ENCODE assay signal across 15 mouse cellular contexts in genomic region chr10:27675579-27675978, GRCm38 (mm10). TPM values are rescaled to one million over a fixed set of nuclear protein-coding genes. Genes with fewer than 3 reads are reported as not detected.
DNase-seq lines count a peak whose midpoint lies in the region; ATAC-seq and TF ChIP-seq lines count a peak whose summit lies in the region.
"Had no signal": no experiment of that assay in that cellular context is flagged by ENCODE, and none has a peak within 500 bp of the region (broad histone marks: within the 10 kb centered on the region; RNA-seq: fewer than 3 reads in every experiment).

No protein-coding gene starts in this region.

- no peak for ATAC-seq in liver, embryonic 11.5 days (replicated peaks; ENCODE audit: low FRiP score)
- ATAC-seq in Patski: no peak
- ATAC-seq: liver, embryonic 12.5 days; midbrain, embryonic 15.5 days had no signal

- no peak overlapping the region for H3K9ac ChIP-seq in liver, adult 2 months (ENCODE audit: low read depth, low read length)
- no peak overlapping the region for H3K9ac ChIP-seq in liver, embryonic 11.5 days (ENCODE audit: low read depth, low read length)
- no peak overlapping the region for H3K9ac ChIP-seq in MEL (ENCODE audit: control insufficient read depth, low read depth, low read length, poor library complexity, severe bottlenecking)
- H3K9ac ChIP-seq: liver, embryonic 12.5 days; midbrain, embryonic 15.5 days; neural tube, embryonic 12.5 days; stomach, embryonic 15.5 days had no signal

- no peak for TF ChIP-seq EP300 in MEL (IDR thresholded peaks at IDR 0.05; ENCODE audit: low read depth in 1 of 2, low read length in 2 of 2)

- peak; percentile 33; the same call in 1 of the 2 replicates for TF ChIP-seq CTCF in liver, adult 2 months (IDR thresholded peaks at IDR 0.05; ENCODE audit: low read depth, low read length)
- TF ChIP-seq CTCF in MEL (IDR thresholded peaks at IDR 0.05 in 2 of 3, conservative IDR thresholded peaks at IDR 0.05 in 1 of 3; ENCODE audit: control insufficient read depth in 1 of 3, insufficient read depth in 1 of 3, low read depth in 2 of 3, low read length in 3 of 3, poor library complexity in 1 of 3, severe bottlenecking in 1 of 3) (no peak), Patski (IDR thresholded peaks at IDR 0.05) (peak; percentile 35)

- H3K27me3 ChIP-seq in liver, adult 2 months (ENCODE audit: control insufficient read depth, insufficient read depth, low read length): no peaks in the 10 kb centered on the region
- H3K27me3 ChIP-seq in liver, embryonic 11.5 days (replicated peaks; ENCODE audit: control insufficient read depth, insufficient read depth, low read length): no peaks in the 10 kb centered on the region
- H3K27me3 ChIP-seq in MEL (ENCODE audit: control insufficient read depth in 1 of 2, insufficient read depth in 2 of 2, low read length in 2 of 2) (no peaks in the 10 kb centered on the region), Patski (no peaks in the 10 kb centered on the region)
- no peaks in the 10 kb centered on the region for H3K27me3 ChIP-seq in limb, embryonic 10.5 days (ENCODE audit: low read depth, poor library complexity, severe bottlenecking)
- H3K27me3 ChIP-seq: liver, embryonic 12.5 days; midbrain, embryonic 15.5 days; neural tube, embryonic 12.5 days; stomach, embryonic 15.5 days had no signal

- no peaks in the 10 kb centered on the region for H3K79me2 ChIP-seq in liver, adult 2 months (ENCODE audit: control insufficient read depth, insufficient read depth, low read length)
- H3K79me2 ChIP-seq in MEL (ENCODE audit: control insufficient read depth, insufficient read depth, low read length, poor library complexity): no peaks in the 10 kb centered on the region

- no peaks in the 10 kb centered on the region for H3K9me3 ChIP-seq in liver, embryonic 11.5 days (ENCODE audit: control insufficient read depth, low read length)
- no peaks in the 10 kb centered on the region for H3K9me3 ChIP-seq in MEL (replicated peaks; ENCODE audit: insufficient read depth, low read length)
- no peaks in the 10 kb centered on the region for H3K9me3 ChIP-seq in limb, embryonic 10.5 days (replicated peaks)
- H3K9me3 ChIP-seq: liver, embryonic 12.5 days; midbrain, embryonic 15.5 days; neural tube, embryonic 12.5 days; stomach, embryonic 15.5 days had no signal

- H3K27ac ChIP-seq in liver, adult 2 months (replicated peaks; ENCODE audit: insufficient read depth, low read depth, low read length): no peak overlapping the region
- H3K27ac ChIP-seq in liver, embryonic 11.5 days (ENCODE audit: low read depth, low read length): no peak overlapping the region
- H3K27ac ChIP-seq in MEL (ENCODE audit: control insufficient read depth, low read depth, low read length): no peak overlapping the region
- H3K27ac ChIP-seq in limb, embryonic 10.5 days: no peak overlapping the region
- H3K27ac ChIP-seq: liver, embryonic 12.5 days; macrophage; midbrain, embryonic 15.5 days; neural tube, embryonic 12.5 days; stomach, embryonic 15.5 days had no signal

- no peak for TF ChIP-seq POLR2A in liver, adult 2 months (IDR thresholded peaks at IDR 0.05; ENCODE audit: extremely low read depth, insufficient read depth, low read length)
- no peak for TF ChIP-seq POLR2A in MEL (IDR thresholded peaks at IDR 0.05; ENCODE audit: control insufficient read depth in 1 of 2, insufficient read depth in 1 of 2, low read depth in 1 of 2, low read length in 2 of 2, poor library complexity in 1 of 2)

- H3K4me2 ChIP-seq in liver, embryonic 11.5 days: no peak overlapping the region
- H3K4me2 ChIP-seq: liver, embryonic 12.5 days; midbrain, embryonic 15.5 days; neural tube, embryonic 12.5 days; stomach, embryonic 15.5 days had no signal

- POLR2A ChIA-PET in Patski (lab: Charles Lee): no interaction called here

- H3K36me3 ChIP-seq in liver, adult 2 months (ENCODE audit: control insufficient read depth, insufficient read depth, low read length): no peaks in the 10 kb centered on the region
- no peaks in the 10 kb centered on the region for H3K36me3 ChIP-seq in liver, embryonic 11.5 days (ENCODE audit: control insufficient read depth, insufficient read depth, low read length)
- no peaks in the 10 kb centered on the region for H3K36me3 ChIP-seq in MEL (ENCODE audit: control insufficient read depth in 1 of 2, insufficient read depth in 2 of 2, low read length in 2 of 2)
- no peaks in the 10 kb centered on the region for H3K36me3 ChIP-seq in limb, embryonic 10.5 days
- H3K36me3 ChIP-seq: liver, embryonic 12.5 days; midbrain, embryonic 15.5 days; neural tube, embryonic 12.5 days; stomach, embryonic 15.5 days had no signal

- in situ Hi-C loops in Patski (cut with MboI; ENCODE audit: low pct_unique_long_range_greater_than_20kb): loop anchor here (5.0 kb wide), 1 partner anchor 543 kb away; no protein-coding TSS in a partner anchor

- peak; percentile 22 for DNase-seq in heart, adult 8-10 months (ENCODE audit: low spot score)
- no peak for DNase-seq in heart, postnatal 36 days
- peak; percentile 12 for DNase-seq in liver, adult 2 months (ENCODE audit: extremely low read depth, low read depth, low spot score)
- no peak for DNase-seq in liver, embryonic 11.5 days (ENCODE audit: low spot score)
- peak; percentile 3 for DNase-seq in MEL (ENCODE audit: low read depth, low spot score)
- DNase-seq in Patski (ENCODE audit: low read depth, low spot score): no peak
- DNase-seq in urinary bladder, postnatal 10 days (ENCODE audit: low spot score): no peak
- no peak for DNase-seq in limb, embryonic 10.5 days (ENCODE audit: low spot score)
- DNase-seq: adrenal gland, postnatal 25 days; kidney, adult 11 months had no signal

- WGBS in liver, adult 2 months: 62% methylated on average over 1 of the region's 1 CpGs
- 77% methylated on average over 1 of the region's 1 CpGs for WGBS in liver, embryonic 11.5 days
- 88% methylated on average over 1 of the region's 1 CpGs for WGBS in limb, embryonic 10.5 days

- TF ChIP-seq RAD21 in MEL (IDR thresholded peaks at IDR 0.05; ENCODE audit: low read depth, low read length): no peak; the same call in 1 of the 2 replicates

- CTCF ChIA-PET in Patski (lab: Charles Lee): no interaction called here

- H3K4me3 ChIP-seq in liver, adult 2 months (ENCODE audit: insufficient read depth, low read depth, low read length): no peak overlapping the region
- H3K4me3 ChIP-seq in liver, embryonic 11.5 days (ENCODE audit: low read depth, low read length): no peak overlapping the region
- H3K4me3 ChIP-seq in MEL (ENCODE audit: control insufficient read depth in 1 of 2, insufficient read depth in 1 of 2, low read depth in 2 of 2, low read length in 2 of 2): no peak overlapping the region
- H3K4me3 ChIP-seq in limb, embryonic 10.5 days: no peak overlapping the region
- H3K4me3 ChIP-seq: liver, embryonic 12.5 days; midbrain, embryonic 15.5 days; neural tube, embryonic 12.5 days; stomach, embryonic 15.5 days had no signal

- intact Hi-C loops in heart, postnatal 36 days (cut with DNase I): loop anchor here (2.0 kb wide), 1 partner anchor 545 kb away; no protein-coding TSS in a partner anchor

- no peaks in the 10 kb centered on the region for H3K4me1 ChIP-seq in liver, adult 2 months (ENCODE audit: control insufficient read depth, insufficient read depth, low read length)
- H3K4me1 ChIP-seq in liver, embryonic 11.5 days (replicated peaks; ENCODE audit: control insufficient read depth, insufficient read depth, low read length): no peaks in the 10 kb centered on the region
- no peaks in the 10 kb centered on the region for H3K4me1 ChIP-seq in MEL (ENCODE audit: control insufficient read depth in 1 of 2, insufficient read depth in 2 of 2, low read length in 2 of 2)
- H3K4me1 ChIP-seq in limb, embryonic 10.5 days: no peaks in the 10 kb centered on the region
- H3K4me1 ChIP-seq: liver, embryonic 12.5 days; midbrain, embryonic 15.5 days; neural tube, embryonic 12.5 days; stomach, embryonic 15.5 days had no signal

TF ChIP-seq in MEL, 35 proteins besides CTCF, POLR2A, EP300 and RAD21 (continues in another document):
- TF ChIP-seq MAFK (IDR thresholded peaks at IDR 0.05; ENCODE audit: borderline replicate concordance, low read depth, low read length) (no peak), UBTF (IDR thresholded peaks at IDR 0.05; ENCODE audit: borderline replicate concordance, insufficient read depth, low read depth, low read length) (no peak), MEF2A (IDR thresholded peaks at IDR 0.05; ENCODE audit: extremely low read depth, insufficient replicate concordance, low read depth, low read length, poor library complexity, severe bottlenecking) (no peak), TAL1 (IDR thresholded peaks at IDR 0.05; ENCODE audit: low read length) (no peak), POLR2AphosphoS5 (IDR thresholded peaks at IDR 0.05; ENCODE audit: borderline replicate concordance, low read depth, low read length) (no peak), TCF12 (IDR thresholded peaks at IDR 0.05; ENCODE audit: low read depth, low read length) (no peak), BHLHE40 (IDR thresholded peaks at IDR 0.05; ENCODE audit: borderline replicate concordance, low read depth, low read length) (no peak), NELFE (IDR thresholded peaks at IDR 0.05; ENCODE audit: low read depth, low read length) (no peak), ZMIZ1 (IDR thresholded peaks at IDR 0.05; ENCODE audit: low read depth, low read length) (no peak), ZKSCAN1 (IDR thresholded peaks at IDR 0.05; ENCODE audit: low read depth, low read length) (no peak), MYC (IDR thresholded peaks at IDR 0.05; ENCODE audit: low read depth, low read length) (no peak), POLR2AphosphoS2 (IDR thresholded peaks at IDR 0.05; ENCODE audit: low read length) (no peak), KAT2A (conservative IDR thresholded peaks at IDR 0.05; ENCODE audit: low read depth, low read length) (no peak), JUND (IDR thresholded peaks at IDR 0.05; ENCODE audit: low read depth, low read length) (no peak), GATA1 (IDR thresholded peaks at IDR 0.05; ENCODE audit: low read depth, low read length) (no peak), E2F4 (IDR thresholded peaks at IDR 0.05; ENCODE audit: borderline replicate concordance, low read depth, low read length) (no peak), CHD2 (IDR thresholded peaks at IDR 0.05; ENCODE audit: low read length) (no peak), GABPA (IDR thresholded peaks at IDR 0.05; ENCODE audit: low read depth, low read length) (no peak)

RNA-seq across cellular contexts. Expression of gene Lama2, which starts 56.0 kb away (rescaled TPM):
- total RNA-seq in heart, adult 8-10 months (2022): 100 to 1,000 TPM in 3 of 4 experiments, 10 to 100 TPM in 1; 92.8 to 107 (median 104) TPM
- 100 to 1,000 TPM; 138 to 149 TPM for total RNA-seq in heart, postnatal 36 days (2021)
- total RNA-seq in liver, adult 2 months (2014; rRNA removed): 1.9 and 2.9 TPM in 2 replicates
- 0.62 and 1.1 TPM in 2 replicates for polyA plus RNA-seq in liver, adult 2 months (2012; rRNA removed)
- 1.8 and 1.9 TPM in 2 replicates for polyA plus RNA-seq in liver, embryonic 11.5 days (2014; fragmentation: Nextera tagmentation; extraction: Ambion mirVana)
- not detected in 2 replicates for total RNA-seq in MEL (2012; rRNA removed)
- polyA plus RNA-seq in MEL (2012; ENCODE audit: insufficient read depth in 1 of 2, insufficient read length in 2 of 2, low read depth in 1 of 2, low replicate concordance in 2 of 2, missing spikeins in 1 of 2) (not detected), Patski (2021) (0.01 TPM)
- 6.3 and 9.2 TPM in 2 replicates for polyA plus RNA-seq in limb, embryonic 10.5 days (2016; fragmentation: Nextera tagmentation; extraction: Ambion mirVana)
- polyA plus RNA-seq: macrophage had no signal

Comparison
In these comparisons a context has a peak if more than half of its experiments do, and no peak if none do; other contexts are left out.
1. DNase-seq: peak in heart, adult 8-10 months (single experiment), liver, adult 2 months (single experiment) and MEL (single experiment); none in heart, postnatal 36 days (0 of 2), liver, embryonic 11.5 days (single experiment), Patski (single experiment), urinary bladder, postnatal 10 days (single experiment) and limb, embryonic 10.5 days (single experiment).
2. CTCF ChIP-seq: peak in liver, adult 2 months (single experiment) and Patski (single experiment); none in MEL (0 of 3).